Mouse (Mus musculus): ENCODE data around the gene Gm16253.
A peak's percentile ranks its signal among the peaks of the same experiment; 100 is the strongest.

Gm16253 gene

DNA sequence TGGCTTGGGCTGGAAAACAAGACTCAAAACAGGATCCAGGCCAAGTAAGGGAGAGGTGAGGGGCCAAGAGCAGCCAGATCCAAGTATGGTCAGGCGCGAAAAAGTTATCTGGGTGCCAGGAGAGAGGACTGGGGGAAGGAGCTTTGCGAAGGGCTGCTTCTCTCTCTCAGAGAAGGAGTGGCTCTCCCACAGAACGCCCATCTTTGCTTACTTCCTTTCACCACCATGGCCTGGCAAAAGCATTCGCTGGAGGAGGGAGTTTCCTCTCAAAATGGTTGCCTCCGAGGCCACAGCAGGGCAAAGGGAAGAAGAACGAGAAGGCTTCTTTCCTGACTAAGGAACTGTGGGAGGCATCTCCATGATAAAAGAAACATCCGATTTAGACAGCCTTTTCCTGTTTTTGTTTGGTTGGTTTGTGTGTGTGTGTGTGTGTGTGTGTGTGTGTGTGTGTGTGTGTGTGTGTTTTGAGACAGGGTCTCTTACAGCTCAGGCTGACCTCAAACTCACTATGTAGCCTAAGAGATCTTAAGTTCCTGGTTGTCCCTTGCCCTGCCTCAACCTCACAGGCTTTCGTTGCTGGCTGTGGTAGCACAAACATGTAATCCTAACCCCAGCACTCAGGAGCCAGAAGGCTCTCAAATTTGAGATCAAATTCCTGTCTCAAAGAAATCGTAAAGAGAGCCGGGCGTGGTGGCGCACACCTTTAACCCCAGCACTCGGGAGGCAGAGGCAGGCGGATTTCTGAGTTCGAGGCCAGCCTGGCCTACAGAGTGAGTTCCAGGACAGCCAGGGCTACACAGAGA is 4.7 kb upstream of the Gm16253 start:
- no peak for DNase-seq (ENCODE audit: low read depth, low spot score)

DNA sequence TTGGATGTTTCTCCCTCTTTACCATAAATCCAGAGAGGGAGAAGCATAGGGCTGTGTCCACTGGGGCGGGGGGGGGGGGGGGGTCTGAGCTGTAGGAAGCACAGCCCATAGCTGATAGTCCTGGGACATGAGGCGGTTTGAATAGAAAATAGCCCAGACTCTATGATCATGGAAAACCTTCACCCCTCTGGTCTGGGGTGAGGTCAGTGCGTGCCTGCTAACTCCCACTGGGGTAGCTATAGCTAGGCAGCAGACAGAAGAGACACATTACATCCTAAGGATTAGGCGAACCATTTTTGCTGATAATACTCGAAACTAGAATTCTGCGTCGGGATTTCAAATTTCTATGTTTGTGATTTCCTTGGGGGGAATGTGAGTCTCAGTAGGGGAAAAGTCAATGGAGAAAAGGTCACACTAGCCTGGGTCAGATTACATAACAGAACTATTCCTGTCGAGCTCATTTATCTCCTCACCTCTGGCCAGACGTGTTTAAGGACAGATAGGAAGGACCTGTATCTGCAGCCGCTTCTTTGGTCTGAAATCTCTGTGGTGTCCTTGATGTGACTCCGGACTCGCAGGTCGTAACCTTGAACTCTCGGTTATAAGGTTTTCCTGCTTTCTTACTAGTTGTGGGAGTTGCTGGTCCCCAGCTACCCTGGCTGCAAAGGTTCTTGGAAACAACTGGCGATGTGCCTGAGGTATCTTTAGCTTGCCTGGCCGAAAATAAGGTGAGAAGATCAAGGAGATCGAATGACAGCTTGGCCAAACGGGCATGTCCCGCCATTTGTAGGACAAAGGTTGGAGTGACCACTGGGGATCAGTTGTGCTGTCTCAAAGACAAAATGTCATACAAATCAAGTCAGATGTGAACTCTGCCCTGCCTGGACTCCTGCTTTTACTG is 2.9 kb upstream of the Gm16253 start:
- DNase-seq (ENCODE audit: low read depth, low spot score): no peak

DNA sequence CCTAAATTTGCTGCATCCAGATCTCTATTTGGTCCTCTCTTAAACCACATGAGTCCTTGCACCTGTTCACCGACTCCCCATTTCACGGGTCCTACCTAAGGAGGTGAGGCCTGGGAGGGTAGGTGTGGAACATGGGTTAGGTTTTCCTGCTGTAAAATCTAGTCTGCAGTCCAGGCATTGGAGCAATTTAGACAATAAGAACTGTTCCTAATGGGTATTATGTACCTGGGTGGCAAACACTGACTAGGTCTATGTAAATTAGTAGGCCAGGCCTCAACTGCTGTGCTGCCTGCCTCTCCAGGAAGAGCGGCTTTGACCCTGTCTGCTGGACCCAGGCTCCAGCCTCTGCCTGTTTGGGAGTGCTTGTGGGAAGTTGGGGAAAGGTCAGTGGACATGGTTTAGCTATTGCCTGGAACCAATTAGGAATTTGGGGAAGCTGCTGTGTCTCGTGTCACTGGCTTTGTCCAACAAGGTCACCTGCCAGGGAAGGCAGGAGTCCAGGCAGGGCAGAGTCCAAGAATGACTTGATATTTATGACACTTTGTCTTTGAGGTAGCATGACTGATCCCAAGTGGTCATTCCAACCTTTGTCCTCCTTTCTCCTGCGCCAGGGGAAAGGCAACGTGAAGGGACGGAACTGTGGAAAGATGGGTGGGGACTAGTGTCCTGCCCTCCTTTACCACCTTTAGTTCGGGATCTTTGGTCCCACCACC is 1.4 kb upstream of the Gm16253 start:
- no peak for DNase-seq (ENCODE audit: low read depth, low spot score)

DNA sequence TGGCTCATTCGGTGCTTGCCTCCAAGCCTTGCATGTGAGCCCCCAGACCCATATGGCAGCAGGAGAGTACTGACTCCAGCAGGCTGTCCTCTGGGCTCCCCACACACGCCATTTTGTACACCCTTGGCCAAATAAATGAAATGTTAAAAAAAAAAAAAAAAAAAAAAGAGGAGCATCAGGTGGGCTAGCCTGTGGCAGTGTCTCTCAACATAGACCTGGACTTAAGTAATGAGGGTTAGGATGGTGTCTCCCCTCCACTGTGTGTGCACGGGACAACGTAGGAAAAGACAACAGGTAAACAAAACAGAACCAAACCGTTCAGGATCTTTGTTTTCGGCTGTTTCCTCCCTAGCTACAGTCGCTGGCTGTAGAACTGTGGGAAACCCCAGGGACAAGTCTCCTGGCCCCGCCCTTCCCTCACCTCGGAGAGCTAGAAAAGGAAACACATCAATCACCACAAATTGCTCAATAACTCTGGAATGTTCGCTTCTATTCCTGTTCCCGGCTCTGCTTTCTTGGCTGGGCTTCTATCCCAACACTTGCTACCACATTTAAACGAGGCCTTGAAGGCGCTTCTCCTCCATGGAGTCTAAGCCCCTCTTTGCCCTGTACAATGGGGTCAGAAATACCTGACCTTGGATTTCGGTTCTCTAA is 652 bp upstream of the Gm16253 start:
- no peak for DNase-seq (ENCODE audit: low read depth, low spot score)

DNA sequence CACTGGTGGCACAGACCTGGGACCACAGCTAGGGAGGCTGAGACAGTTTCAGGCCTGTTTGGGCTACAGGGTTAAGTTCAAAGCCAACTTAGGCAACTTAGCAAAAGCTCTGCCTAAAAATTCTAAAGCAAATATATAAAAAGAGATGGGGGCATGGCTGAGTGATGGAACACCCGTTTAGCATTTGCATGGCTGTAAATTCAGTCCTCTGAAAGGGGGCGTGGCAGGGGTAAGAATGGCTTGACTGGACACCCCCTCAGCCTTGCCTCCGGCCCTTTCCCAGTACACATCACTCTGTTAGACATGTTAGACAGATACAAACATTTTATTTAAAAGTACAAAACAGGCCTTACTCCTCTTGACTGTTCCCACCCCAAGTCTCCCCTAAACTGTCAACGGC is 782 bp downstream of the Gm16253 start:
- no peak for DNase-seq (ENCODE audit: low read depth, low spot score)

DNA sequence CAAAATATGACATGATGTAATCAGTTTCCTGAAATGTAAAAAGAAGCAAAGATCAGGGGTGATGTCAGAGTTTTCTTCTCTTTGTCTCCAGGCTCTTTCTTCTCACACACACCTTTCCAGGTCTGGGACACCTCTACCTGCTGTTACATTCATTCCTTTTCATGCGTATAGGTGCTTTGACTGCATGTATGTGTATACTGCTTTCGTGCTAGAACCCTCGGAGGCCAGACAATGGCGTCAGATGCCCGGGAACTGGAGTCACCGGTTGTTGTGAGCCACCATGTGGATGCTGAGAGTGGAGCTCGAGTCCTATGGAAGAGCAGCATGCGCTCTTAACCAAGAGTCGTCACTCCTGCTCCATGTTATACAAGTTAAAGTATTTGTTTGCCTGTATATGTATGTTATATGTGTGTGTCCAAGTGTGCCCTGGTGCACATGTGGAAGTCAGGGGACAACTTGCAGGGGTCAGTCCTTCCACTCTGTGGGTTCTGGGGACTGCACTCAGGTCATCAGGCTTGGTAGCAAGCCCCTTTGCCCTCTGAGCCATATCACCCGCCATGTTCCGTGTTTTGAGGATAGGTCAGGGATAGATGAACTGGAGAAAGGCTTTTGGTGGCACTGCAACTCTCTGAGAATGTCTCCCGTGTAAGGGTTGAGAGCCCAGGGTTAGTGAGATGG is 1.9 kb downstream of the Gm16253 start:
- no peak for DNase-seq (ENCODE audit: low read depth, low spot score)

DNA sequence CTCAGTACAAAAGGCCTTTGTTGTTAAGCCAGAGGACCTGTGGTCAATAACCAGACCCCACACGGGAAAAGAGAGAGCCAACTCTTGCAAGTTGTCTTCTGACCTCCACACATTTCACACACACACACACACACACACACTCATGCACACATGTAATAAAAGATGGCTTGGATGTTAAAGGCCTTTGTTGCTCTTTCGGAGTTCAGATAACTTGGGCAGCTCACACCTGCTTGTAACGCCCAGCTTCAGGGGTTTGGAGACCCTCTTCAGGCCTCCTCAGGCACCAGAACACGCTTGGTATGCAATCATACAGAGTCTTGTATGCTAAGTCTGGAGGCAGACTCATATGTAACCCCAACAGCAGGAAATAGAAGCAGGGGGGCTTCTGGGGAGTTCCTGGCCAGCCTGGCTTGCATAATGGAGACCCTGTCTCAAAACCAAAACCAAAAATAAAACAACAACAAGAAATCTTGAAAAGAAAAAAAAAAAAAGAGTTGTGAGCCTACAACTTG is 2.5 kb downstream of the Gm16253 start:
- DNase-seq (ENCODE audit: low read depth, low spot score): no peak

DNA sequence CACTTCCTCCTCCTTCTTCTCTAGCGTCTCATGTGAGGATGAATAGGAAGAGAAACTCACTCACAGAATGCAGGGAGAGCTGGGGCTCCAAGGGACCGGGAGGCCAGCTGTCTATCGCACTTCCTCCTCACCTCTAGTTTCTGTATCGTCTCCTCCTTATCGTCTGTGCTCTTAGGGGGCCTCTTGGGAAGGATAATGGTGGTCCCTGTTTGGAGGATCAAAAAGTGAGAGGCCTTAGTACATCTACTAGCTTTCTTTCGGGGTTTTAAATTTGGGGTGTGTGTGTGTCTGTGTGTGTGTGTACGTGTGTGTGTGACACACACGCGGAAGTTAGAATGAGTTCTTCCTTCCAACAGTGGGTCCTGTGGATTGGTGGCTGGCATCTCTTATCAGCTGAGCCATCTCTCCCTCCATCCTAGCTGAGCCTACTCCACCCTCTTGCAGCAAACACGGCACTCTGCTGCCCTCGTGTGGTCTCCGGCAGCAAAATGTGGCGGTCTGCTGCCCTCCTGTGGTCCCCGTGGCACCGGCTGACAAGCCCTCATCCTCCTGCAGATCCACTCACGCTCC is 3.2 kb downstream of the Gm16253 start:
- DNase-seq (ENCODE audit: low read depth, low spot score): peak; percentile 86

DNA sequence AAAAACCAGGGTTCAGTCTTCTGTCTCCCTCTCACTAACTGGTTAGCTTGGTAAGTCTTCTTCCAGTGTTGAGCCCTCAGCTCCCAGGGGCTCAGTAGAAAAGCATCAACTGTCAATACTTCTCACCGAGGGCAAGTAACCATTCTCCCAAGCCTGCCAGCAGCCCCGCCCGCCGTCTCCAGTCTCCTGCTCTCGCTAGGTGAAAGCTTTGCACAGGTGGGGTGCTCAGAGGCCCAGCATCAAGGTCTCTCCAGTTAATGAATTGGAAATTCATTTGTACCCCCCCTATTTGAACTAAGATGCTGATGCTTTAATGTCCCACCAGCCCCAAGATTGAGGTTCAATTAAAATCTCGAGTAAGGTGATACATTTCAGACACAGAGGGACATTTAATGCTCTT is 4.4 kb downstream of the Gm16253 start:
- DNase-seq (ENCODE audit: low read depth, low spot score): no peak

DNA sequence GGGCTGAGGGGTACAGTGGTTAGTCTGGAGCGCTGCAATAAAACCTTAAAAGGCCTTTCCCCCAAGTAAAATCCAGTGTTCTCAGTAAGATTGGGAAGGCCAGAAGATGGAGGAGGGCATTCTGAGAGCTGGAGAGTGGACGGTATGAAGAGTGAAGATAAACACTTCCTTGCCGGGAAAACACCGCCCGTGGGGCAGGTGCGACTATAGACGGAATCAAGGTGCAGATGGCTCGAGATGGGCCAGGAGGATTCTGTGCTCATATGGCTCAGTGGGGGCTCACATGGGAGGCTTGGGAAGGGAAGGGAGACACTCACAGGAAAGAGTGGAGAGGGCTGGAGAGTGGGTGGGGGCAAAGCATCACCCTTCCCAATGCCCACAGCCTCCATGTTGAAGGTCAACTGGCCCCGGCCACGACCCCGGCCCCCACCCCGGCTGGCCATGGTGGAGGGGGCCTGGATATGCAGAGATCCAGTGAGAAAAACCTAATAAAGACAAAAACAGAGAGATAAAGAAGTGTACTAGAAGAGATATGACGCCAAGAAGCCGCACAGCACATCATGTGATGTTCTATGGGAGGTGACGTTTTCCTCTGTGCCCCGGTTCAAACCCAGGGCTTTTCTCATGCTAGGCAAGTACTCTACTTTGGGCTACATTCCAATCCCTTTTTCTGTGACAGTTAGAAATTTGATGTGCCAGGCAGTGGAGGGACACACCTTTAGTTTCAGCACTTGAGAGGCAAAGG is 5.2 kb downstream of the Gm16253 start:
- DNase-seq (ENCODE audit: low read depth, low spot score): no peak

DNA sequence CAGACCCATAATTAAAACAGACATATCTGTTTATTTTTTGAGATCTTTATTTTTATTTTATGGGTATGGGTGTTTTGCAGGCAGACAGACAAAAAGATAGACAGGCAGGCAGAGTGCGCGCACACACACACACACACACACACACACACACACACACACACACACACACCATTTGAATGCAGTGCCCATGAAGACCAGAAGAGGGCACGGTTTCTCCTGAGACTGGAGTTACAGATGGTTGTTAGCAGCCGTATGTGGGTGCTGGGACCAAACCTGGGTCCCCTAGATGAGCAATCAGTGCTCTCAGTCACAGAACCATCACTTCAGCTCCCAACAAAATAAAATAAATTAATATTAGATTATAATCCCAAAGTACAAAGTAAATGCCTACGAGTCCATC is 6.6 kb downstream of the Gm16253 start:
- DNase-seq (ENCODE audit: low read depth, low spot score): no peak

DNA sequence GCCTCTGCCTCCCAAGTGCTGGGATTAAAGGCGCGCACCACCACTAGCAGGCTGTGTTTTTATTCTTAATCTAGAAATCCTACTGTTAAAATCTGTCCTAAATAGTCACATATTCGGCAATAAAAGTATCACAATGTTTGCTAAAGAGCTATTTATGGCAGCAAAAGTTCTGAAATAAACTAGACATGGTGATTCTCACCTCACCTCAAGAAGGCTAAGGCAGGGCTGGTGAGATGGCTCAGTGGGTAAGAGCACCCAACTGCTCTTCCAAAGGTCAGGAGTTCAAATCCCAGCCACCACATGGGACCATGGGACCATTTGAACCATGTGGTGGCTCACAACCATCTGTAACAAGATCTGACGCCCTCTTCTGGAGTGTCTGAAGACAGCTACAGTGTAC is 13.9 kb downstream of the Gm16253 start:
- DNase-seq (ENCODE audit: low read depth, low spot score): no peak

DNA sequence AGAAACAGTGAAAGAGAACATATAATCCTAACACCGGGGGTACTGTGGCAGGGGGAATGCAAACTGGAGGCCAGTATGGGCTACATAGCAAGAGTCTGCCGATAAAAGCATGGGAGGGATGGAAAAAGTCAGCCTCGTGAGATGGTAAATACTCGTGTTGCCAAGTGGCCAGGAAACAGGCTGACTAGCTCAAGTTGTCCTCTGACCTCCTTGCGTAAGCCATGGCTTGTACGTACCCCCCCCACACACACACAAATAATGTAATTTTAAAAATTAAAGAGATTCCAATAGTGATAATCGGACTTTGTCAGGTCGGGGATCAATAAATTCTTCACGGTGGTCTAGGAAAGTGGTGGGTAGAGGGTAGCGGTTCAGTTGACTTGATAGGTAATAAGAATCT is 16.6 kb downstream of the Gm16253 start:
- DNase-seq (ENCODE audit: low read depth, low spot score): no peak

DNA sequence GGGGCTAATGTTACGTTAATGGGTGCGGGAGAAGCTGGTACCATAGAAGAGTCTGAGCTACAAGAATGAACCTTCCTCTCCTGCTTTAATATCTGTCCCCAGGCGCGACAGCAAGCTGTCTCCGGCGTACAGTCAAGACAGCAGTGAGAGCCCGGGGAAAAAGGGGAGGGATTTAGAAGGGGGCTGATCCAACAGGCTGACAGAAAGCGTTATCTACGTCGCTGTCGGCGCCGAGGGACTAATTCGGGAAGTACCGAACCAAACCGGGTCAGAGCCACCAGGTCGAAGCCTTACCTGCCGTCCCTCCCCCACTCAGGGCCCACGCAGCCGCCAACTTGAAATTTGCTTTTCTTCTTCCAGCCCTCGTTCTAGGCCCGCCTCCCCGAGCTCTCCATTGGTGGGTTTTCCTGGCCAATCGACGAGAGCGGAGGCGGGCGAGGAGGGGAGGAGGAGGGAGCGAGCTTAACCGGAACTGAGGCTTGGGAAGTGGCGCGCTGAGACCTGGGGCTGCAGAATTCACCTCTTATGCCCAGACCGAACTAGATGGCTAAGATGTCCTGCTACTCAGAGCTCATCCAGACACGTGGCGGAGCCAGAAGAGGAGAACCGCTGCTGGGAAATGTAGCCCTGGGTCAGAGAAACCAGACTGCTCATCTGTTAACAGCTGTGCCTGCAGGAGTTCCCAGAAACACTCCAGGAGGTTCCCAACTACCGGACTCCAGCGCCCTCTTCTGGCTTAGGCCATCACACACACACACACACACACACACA is 17.2 kb downstream of the Gm16253 start, which contains the start of gene Polr3gl:
TSS of gene Polr3gl (minus strand) at position 392 of the 771 bp plus-strand sequence.
- peak; percentile 81 for DNase-seq (ENCODE audit: low read depth, low spot score)

DNA sequence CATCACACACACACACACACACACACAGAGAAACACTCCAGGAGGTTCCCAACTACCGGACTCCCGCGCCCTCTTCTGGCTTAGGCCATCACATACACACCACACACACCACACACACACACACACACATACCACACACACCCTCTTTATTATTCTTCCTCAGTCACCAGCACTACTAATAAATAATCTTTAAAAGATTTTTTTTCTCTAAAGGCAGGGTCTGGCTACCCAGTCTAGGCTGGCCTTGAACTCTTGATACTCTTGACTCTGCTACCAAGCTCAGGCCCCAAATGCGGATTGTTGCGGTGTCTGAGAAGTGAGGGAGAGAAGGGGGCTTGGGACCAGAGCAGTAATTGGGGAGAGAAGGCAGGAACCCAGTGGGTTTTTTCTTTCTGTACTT is 18.1 kb downstream of the Gm16253 start:
- no peak for DNase-seq (ENCODE audit: low read depth, low spot score)

DNA sequence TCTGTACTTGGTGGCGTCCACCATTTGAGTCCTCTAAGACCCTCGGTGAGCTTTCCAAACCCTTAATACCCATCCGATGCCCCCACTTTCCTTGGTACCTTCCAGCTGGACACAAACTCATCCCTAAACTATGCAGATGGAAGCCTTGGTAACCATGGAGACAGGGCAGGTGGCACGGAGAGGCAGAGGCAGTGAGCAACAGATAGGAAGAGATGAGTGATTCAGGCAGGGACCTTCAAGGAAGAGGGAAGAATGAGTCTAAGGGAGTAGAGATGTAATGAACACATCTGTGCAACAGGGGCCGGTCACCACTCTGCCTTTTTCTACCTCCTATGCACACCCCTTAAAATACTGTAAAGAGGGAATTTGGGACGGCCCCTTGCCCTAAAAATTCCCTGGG is 18.9 kb downstream of the Gm16253 start:
- DNase-seq (ENCODE audit: low read depth, low spot score): no peak

DNA sequence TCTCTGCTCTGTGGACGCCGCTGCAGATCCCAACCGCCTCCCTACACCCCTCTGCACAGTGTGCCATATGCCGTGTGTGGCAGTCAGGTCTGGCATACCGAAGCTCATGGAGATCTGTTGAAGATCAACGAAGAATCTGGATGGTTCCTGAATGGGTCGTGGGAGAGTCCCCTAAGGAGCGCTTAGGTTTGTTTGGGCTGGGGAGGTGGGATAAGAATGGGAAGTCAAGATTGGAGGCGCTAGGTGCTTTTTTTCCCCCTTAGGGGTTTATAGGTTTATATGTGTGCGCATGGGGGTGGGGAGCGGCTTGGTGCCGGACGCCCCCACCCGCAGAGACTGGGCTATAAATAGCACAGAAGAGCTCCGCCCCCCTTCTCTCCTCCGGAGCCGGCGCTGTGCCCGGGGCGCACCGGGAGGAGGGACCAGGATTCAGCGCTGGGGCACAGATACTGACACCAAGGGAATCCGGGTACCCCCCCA is 19.5 kb downstream of the Gm16253 start, which contains the start of gene Ankrd34a:
TSS of gene Ankrd34a (plus strand) at position 409 of the 480 bp plus-strand sequence.
- DNase-seq (ENCODE audit: low read depth, low spot score): peak; percentile 46

DNA sequence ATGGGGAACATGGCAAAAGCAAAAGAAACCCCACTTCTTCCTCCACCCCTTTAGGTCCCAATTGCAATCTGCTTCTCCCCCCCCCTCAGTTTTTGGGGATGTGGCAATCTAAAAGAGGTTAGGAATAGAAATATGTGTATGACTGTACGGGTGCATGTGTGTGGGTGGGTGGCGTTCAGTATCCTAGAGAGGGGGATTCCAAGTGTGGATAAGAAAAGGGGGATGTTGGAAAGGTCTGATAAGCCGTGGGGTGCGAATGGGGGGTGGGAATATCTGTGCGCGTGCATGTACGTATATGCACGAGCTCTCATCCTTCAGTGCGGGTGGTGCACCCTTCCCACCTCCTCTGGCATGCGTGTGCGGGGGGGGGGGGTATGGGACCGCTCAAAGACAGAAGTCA is 20.1 kb downstream of the Gm16253 start:
- DNase-seq (ENCODE audit: low read depth, low spot score): no peak

DNA sequence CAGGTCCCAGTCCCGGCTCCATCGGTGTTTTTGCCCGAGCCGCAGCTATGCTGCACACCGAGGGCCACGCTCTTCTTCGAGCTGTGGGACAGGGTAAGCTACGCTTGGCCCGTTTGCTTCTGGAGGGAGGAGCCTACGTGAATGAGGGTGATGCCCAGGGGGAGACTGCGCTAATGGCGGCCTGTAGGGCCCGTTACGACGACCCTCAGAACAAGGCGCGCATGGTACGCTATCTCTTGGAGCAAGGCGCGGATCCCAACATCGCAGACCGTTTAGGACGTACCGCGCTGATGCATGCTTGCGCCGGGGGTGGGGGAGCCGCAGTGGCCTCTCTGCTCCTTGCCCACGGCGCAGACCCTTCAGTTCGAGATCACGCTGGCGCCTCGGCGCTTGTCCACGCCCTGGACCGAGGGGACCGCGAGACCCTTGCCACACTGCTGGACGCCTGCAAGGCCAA is 20.7 kb downstream of the Gm16253 start:
- no peak for DNase-seq (ENCODE audit: low read depth, low spot score)

All from retina, adult 2 months (tissue).